Mouse (Mus musculus) mammary gland, adult 2 months (tissue): ENCODE results near the gene Ptges3. TPM values are rescaled to one million over a fixed set of nuclear protein-coding genes. Genes with fewer than 3 reads are reported as not detected.

Experiments
- polyA plus RNA-seq: library from polyadenylated mRNA; depleted of rRNA; stranded (reverse); fragments of >200 nt; gene quantifications from 2 replicates; pipeline ENCODE4 v1.2.3, GENCODE M21; 2012; ENCODE audit warnings: low replicate concordance; rRNA removed

Ptges3 gene
- polyA plus RNA-seq: 17.6 and 101 TPM in 2 replicates

DNA sequence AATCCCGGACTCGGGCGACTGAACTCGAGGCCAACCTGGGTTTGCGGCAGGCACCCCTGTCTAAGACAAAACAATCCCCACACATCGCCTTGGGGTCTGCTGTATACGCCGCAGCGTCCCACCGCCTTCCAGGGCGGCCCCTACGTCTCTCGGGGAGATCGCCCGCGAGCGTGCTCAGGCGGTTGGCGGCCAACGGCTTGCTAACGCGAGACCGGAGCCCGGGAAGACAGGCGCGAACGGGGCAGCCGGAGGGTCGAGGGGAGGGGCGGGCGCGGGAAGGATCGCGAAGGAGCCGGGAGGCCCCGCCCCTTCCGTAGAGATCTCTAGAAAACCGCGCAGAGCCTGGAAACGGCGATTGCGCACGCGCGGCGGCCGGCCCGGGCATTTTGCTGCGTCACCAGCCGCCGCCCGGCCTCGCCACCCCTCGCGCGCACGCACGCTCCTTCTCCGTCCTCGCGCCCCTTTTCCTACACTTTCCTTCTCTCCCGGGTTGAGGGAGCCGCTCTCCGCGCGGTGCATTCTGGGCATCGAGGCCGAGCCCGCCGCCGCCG, at the start of gene Ptges3:
Gene Ptges3, plus strand, starts transcription at position 354 of the 551 bp plus-strand sequence.

DNA sequence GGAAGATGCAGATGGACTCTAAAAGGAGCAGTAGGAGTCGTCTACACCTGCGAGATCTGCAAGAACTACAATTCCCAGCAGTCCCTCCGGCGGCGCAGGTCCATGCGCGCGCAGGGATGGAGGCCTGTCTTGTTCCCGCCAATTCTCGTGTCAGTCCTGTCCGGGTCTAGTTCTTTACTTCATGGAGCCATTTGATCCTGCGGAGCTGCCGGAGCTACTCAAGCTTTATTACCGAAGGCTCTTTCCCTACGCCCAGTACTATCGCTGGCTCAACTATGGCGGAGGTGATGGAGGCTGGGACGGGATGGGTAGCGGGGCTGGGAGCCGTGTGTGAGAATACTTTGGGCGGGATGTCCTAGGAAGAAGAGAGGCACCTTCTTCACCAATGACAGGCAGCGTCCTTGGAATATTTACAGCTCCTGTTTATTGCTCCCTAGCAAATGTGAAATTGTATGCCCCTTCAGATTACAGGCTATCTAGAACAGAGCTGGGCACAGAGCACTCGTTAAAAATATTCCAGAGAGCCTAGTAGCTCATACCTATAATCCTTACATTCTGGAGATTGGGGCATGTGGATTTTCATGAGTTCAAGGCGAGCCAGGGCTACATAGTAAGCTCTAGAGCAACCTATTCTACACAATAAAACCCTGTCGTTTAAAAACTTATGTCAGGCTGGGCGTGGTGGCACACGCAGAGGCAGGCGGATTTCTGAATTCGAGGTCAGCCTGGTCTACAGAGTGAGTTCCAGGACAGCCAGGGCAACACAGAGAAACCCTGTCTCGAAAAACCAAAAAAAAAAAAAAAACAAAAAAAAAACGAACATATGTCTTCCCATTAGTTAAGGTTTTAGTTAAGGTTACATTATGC, 43.5 kb upstream of the Ptges3 start, which contains the start of gene Prim1:
Gene Prim1, plus strand, starts transcription at position 101 of the 867 bp plus-strand sequence.

DNA sequence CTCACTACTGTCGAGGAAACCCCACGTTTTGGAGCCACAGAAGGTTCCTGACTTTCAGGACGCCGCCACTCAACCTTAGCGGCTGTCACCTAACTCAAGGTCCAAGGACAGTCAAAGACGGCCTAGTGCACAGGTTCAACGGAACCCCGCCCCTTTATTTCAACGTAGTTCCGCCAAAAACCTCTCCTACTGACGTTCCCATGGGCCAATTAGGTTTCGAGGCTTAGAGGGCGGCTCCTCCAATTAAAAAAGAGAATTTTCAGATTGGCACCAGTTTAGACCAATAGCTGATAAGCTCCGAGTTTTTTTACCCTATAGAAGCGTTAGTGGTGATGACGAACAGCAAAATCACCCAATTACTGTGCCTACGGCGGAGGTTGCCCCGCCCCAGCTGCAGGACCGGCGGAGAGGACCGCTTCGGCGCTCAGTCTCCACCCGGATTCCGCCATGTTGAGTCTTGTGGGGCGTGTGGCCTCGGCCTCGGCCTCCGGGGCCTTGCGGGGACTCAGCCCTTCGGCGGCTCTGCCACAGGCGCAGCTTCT, 24.2 kb downstream of the Ptges3 start, which contains the start of gene Atp5b:
Gene Atp5b, plus strand, starts transcription at position 394 of the 542 bp plus-strand sequence.

DNA sequence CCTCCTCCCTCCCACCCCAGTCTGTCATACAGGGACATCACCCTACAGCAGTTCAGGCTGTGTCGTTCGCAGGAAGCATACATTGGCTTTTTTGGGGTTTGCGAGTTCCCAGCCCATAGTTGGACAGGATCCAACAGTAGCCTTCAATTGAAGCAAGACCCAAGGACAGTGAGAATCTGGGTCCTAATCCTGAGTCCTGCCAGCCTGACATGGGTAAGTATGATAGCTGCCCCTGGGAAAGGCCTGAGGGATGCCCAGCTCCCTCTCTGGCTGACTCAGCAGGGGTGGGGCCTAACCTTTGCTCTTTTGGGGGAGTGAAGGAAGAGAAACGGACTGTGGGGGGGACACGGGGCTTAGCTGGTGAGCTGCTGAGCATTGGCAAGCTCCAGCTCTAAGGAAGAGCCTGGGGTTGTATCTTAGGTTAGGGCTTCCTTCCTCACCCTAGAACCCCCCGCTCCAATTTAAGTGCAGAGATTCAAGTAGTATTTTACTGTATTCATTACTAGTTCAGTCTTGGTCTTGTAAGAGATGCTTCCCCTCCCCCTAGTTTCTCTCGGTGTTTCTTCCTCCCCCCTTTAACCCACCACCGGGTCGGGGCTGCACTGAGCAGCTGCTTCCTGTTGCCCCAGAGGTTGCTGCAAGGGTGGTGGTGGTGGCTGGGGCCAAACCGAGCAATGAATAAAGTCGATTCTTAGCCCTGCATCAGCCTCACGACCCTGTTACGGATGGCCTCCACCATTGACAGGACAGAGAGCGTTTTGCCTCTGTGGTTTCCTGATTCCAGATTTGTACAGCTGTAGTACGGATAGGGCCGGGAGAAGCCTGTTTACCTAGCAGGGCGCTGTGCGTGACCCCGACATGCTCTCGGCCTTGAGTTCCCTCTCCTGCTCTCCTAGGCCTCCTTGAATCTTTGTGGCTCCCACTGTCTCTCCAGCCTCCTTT, 33.1 kb downstream of the Ptges3 start, which contains the start of gene Baz2a:
Gene Baz2a, plus strand, starts transcription at position 14 of the 942 bp plus-strand sequence.

Other genes starting within 250 kb of the Ptges3 start
- gene Rdh19, start 209.0 kb upstream of the Ptges3 start, polyA plus RNA-seq: not detected in 2 replicates
- 0.10 TPM in 1 of 2 replicates, not detected in the other for gene Rdh16f2, start 192.5 kb upstream of the Ptges3 start, polyA plus RNA-seq
- gene Rdh7, start 170.1 kb upstream of the Ptges3 start, polyA plus RNA-seq: 1.9 TPM in 1 of 2 replicates, not detected in the other
- gene Sdr9c7, start 160.4 kb upstream of the Ptges3 start, polyA plus RNA-seq: 0.07 and 0.30 TPM in 2 replicates
- gene Hsd17b6, start 51.3 kb upstream of the Ptges3 start, polyA plus RNA-seq: 0.48 TPM in 1 of 2 replicates, not detected in the other
- gene Prim1, start 43.8 kb upstream of the Ptges3 start, polyA plus RNA-seq: 1.6 and 3.1 TPM in 2 replicates
- 125 and 131 TPM in 2 replicates for gene Naca, start 23.4 kb upstream of the Ptges3 start, polyA plus RNA-seq
- 5,679 and 6,335 TPM in 2 replicates for gene Atp5b, start 24.3 kb downstream of the Ptges3 start, polyA plus RNA-seq
- gene Baz2a, start 32.6 kb downstream of the Ptges3 start, polyA plus RNA-seq: 38.7 and 43.5 TPM in 2 replicates
- gene Rbms2, start 121.3 kb downstream of the Ptges3 start, polyA plus RNA-seq: 141 and 190 TPM in 2 replicates
- gene Gls2, start 135.5 kb downstream of the Ptges3 start, polyA plus RNA-seq: 1.6 and 19.0 TPM in 2 replicates
- 7.7 and 23.0 TPM in 2 replicates for gene Spryd4, start 152.9 kb downstream of the Ptges3 start, polyA plus RNA-seq
- not detected in 2 replicates for gene Mip, start 166.9 kb downstream of the Ptges3 start, polyA plus RNA-seq
- 3.5 and 4.7 TPM in 2 replicates for gene Timeless, start 173.1 kb downstream of the Ptges3 start, polyA plus RNA-seq
- gene Apon, start 195.1 kb downstream of the Ptges3 start, polyA plus RNA-seq: 0.09 and 1.4 TPM in 2 replicates
- 1.9 and 6.8 TPM in 2 replicates for gene Apof, start 209.7 kb downstream of the Ptges3 start, polyA plus RNA-seq
- 39.6 and 43.4 TPM in 2 replicates for gene Stat2, start 211.6 kb downstream of the Ptges3 start, polyA plus RNA-seq
- 0.07 and 0.09 TPM in 2 replicates for gene Il23a, start 239.8 kb downstream of the Ptges3 start, polyA plus RNA-seq
- 23.6 and 33.0 TPM in 2 replicates for gene Pan2, start 244.4 kb downstream of the Ptges3 start, polyA plus RNA-seq